Mouse (Mus musculus): ENCODE data around the gene Zfand3. TPM values are rescaled to one million over a fixed set of nuclear protein-coding genes. Genes with fewer than 3 reads are reported as not detected.

Gene Zfand3
- total and polyA plus RNA-seq, 3 experiments: 23.2 to 44.0 (median 23.5) TPM

GRCm38 (mm10) chr17:30004203-30005102 is at the start of gene Zfand3 (continued):
- TF ChIP-seq MXI1 (IDR thresholded peaks at IDR 0.05; ENCODE audit: low read depth, low read length): peak; percentile 86; the same call in 1 of the 2 replicates

DNA sequence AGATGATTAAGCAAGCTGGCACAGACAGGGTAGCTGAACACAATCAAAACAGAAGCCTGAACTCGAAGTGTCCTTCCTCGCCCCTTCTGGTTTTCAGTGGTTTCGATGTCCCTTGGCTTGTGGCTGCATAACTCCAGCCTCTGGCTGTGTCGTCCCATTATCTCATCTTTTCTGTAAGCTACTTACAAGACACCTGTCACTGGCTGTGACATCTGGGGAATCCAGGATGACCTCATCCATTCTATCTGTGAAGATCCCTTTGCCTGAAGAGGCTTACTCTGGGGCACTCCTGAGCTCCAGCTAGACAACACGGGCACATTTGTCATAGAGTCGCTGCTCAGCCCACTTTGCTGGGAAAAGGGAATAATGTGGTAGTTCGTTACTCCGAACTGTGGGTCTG is 48.7 kb upstream of the Zfand3 start:
- no peak overlapping the region for H3K9ac ChIP-seq (ENCODE audit: insufficient read depth, low read depth)
- dilution Hi-C loops (cut with MboI; ENCODE audit: extremely low pct_ligation_motif_present, extremely low pct_unique_long_range_greater_than_20kb, low sequenced_read_pairs) (no loop called here), in situ Hi-C loops (cut with MboI; ENCODE audit: low pct_ligation_motif_present, low pct_unique_long_range_greater_than_20kb, low sequenced_read_pairs) (no loop called here)
- peaks cover 3 to 5% of the 10 kb centered on the region in 2 experiments; a peak in 2 of 4 replicates for H3K4me1 ChIP-seq (ENCODE audit: control insufficient read depth in 1 of 2, insufficient read depth in 2 of 2)
- no peaks in the 10 kb centered on the region for H3K27me3 ChIP-seq (replicated peaks)
- H3K27ac ChIP-seq (ENCODE audit: insufficient read depth, low read depth): no peak overlapping the region
- H3K79me2 ChIP-seq (replicated peaks; ENCODE audit: control insufficient read depth, extremely low read depth, insufficient read depth, poor library complexity, severe bottlenecking): no peaks in the 10 kb centered on the region
- no peak for DNase-seq (ENCODE audit: extremely low read depth)
- no peak for TF ChIP-seq JUND (conservative IDR thresholded peaks at IDR 0.05; ENCODE audit: low read depth, low read length)
- TF ChIP-seq ELF1 (IDR thresholded peaks at IDR 0.05; ENCODE audit: low read depth, low read length): no peak
- TF ChIP-seq RAD21 (IDR thresholded peaks at IDR 0.05; ENCODE audit: low read depth, low read length): no peak
- TF ChIP-seq HCFC1 (IDR thresholded peaks at IDR 0.05; ENCODE audit: low read depth, low read length): no peak
- TF ChIP-seq ZMIZ1 (IDR thresholded peaks at IDR 0.05; ENCODE audit: low read depth, low read length): no peak
- TF ChIP-seq POLR2AphosphoS2 (IDR thresholded peaks at IDR 0.05; ENCODE audit: low read depth, low read length): no peak
- no peak for TF ChIP-seq CTCF (conservative IDR thresholded peaks at IDR 0.05 in 1 of 2, IDR thresholded peaks at IDR 0.05 in 1 of 2; ENCODE audit: low read depth in 2 of 2, low read length in 2 of 2)
- no peak for TF ChIP-seq SIN3A (IDR thresholded peaks at IDR 0.05; ENCODE audit: low read length)
- no peak for TF ChIP-seq POLR2A (IDR thresholded peaks at IDR 0.05; ENCODE audit: low read depth, low read length)
- no peak for TF ChIP-seq PAX5 (IDR thresholded peaks at IDR 0.05; ENCODE audit: low read length)
- TF ChIP-seq USF2 (conservative IDR thresholded peaks at IDR 0.05; ENCODE audit: low read depth, low read length): no peak
- no peak for TF ChIP-seq MEF2A (IDR thresholded peaks at IDR 0.05; ENCODE audit: borderline replicate concordance, low read depth, low read length)
- TF ChIP-seq BHLHE40 (IDR thresholded peaks at IDR 0.05; ENCODE audit: low read depth, low read length): no peak
- TF ChIP-seq ZNF384 (IDR thresholded peaks at IDR 0.05; ENCODE audit: low read depth, low read length): no peak
- no peak for TF ChIP-seq KAT2A (IDR thresholded peaks at IDR 0.05; ENCODE audit: insufficient replicate concordance, low read length)
- TF ChIP-seq MAX (IDR thresholded peaks at IDR 0.05; ENCODE audit: low read length): no peak
- no peak for TF ChIP-seq USF1 (IDR thresholded peaks at IDR 0.05; ENCODE audit: low read depth, low read length)
- TF ChIP-seq CHD2 (IDR thresholded peaks at IDR 0.05; ENCODE audit: low read length): no peak
- no peak for TF ChIP-seq ZKSCAN1 (IDR thresholded peaks at IDR 0.05; ENCODE audit: borderline replicate concordance, low read depth, low read length)
- H3K4me2 ChIP-seq (ENCODE audit: insufficient read depth, low read depth, poor library complexity, severe bottlenecking): no peak overlapping the region
- H3K4me3 ChIP-seq (replicated peaks in 1 of 3; ENCODE audit: low read depth in 2 of 3, low read length in 2 of 3, poor library complexity in 1 of 3): no peak overlapping the region
- no peaks in the 10 kb centered on the region for H3K36me3 ChIP-seq (replicated peaks in 1 of 2; ENCODE audit: control insufficient read depth in 1 of 2, insufficient read depth in 1 of 2, low read length in 1 of 2)
- H3K9me3 ChIP-seq (replicated peaks; ENCODE audit: low read length): peaks cover 23% of the 10 kb centered on the region
